ENCODE assay signal across 8 mouse cellular contexts in genomic region chr15:81857724-81858116, GRCm38 (mm10). TPM values are rescaled to one million over a fixed set of nuclear protein-coding genes. Genes with fewer than 3 reads are reported as not detected.
DNase-seq lines count a peak whose midpoint lies in the region; ATAC-seq and TF ChIP-seq lines count a peak whose summit lies in the region.

No protein-coding gene starts in this region.

- intact Hi-C loops in left cerebral cortex, adult 2 months (cut with DNase I) = loop anchor here (1.0 to 2.0 kb wide), 4 partner anchors 15 to 55 kb away; partner anchors contain the start of genes Aco2 and Tef
- intact Hi-C loops in left cerebral cortex, postnatal 36 days (cut with DNase I) = loop anchor here (2.0 to 5.0 kb wide), 3 partner anchors 15 to 45 kb away; partner anchors contain the start of gene Aco2

- H3K27me3 ChIP-seq in embryonic facial prominence, embryonic 10.5 days (replicated peaks; ENCODE audit: low read depth, poor library complexity, severe bottlenecking) = no peaks in the 10 kb centered on the region
- no peaks in the 10 kb centered on the region for H3K27me3 ChIP-seq in hindbrain, embryonic 11.5 days (ENCODE audit: control insufficient read depth, insufficient read depth, low read length)

- H3K27ac ChIP-seq in left cerebral cortex, adult 2 months = peak overlapping the region; percentile 99
- peak overlapping the region; percentile 93 for H3K27ac ChIP-seq in embryonic facial prominence, embryonic 10.5 days (replicated peaks)
- peak overlapping the region; percentile 24; the same call in 1 of the 2 replicates for H3K27ac ChIP-seq in hindbrain, embryonic 11.5 days (ENCODE audit: low read depth, low read length)

- peak overlapping the region; percentile 69 for H3K9ac ChIP-seq in hindbrain, embryonic 11.5 days (ENCODE audit: low read depth, low read length)

- peak overlapping the region; percentile 90 for H3K4me2 ChIP-seq in hindbrain, embryonic 11.5 days (replicated peaks; ENCODE audit: low read depth, low read length)

- ATAC-seq in hindbrain, embryonic 11.5 days (ENCODE audit: low FRiP score) = no peak

- peaks cover 37% of the 10 kb centered on the region for H3K4me1 ChIP-seq in embryonic facial prominence, embryonic 10.5 days
- no peaks in the 10 kb centered on the region for H3K4me1 ChIP-seq in hindbrain, embryonic 11.5 days (replicated peaks; ENCODE audit: control insufficient read depth, insufficient read depth, low read length)

- H3K9me3 ChIP-seq in embryonic facial prominence, embryonic 10.5 days = no peaks in the 10 kb centered on the region
- no peaks in the 10 kb centered on the region for H3K9me3 ChIP-seq in hindbrain, embryonic 11.5 days (ENCODE audit: control insufficient read depth, low read length)

- DNase-seq in left cerebral cortex, adult 2 months (ENCODE audit: extremely low spot score in 1 of 2, low spot score in 2 of 2) = peak in 1 of 2 experiments; percentile 57
- no peak for DNase-seq in left cerebral cortex, postnatal 36 days (ENCODE audit: low spot score in 2 of 2)
- DNase-seq in embryonic facial prominence, embryonic 10.5 days (ENCODE audit: low spot score) = peak; percentile 75
- DNase-seq in hindbrain, embryonic 11.5 days (ENCODE audit: low spot score) = no peak
- peak; percentile 38 for DNase-seq in lung, postnatal 36 days
- no peak for DNase-seq in ovary, adult 18-20 months (ENCODE audit: low spot score)
- DNase-seq in frontal cortex, postnatal 25 days (ENCODE audit: low spot score in 2 of 2) = no peak
- no peak for DNase-seq in gastrocnemius, postnatal 4 days (ENCODE audit: low spot score in 2 of 2)

- peaks cover 25% of the 10 kb centered on the region for H3K36me3 ChIP-seq in embryonic facial prominence, embryonic 10.5 days (replicated peaks)
- no peaks in the 10 kb centered on the region; the same call in 1 of the 2 replicates for H3K36me3 ChIP-seq in hindbrain, embryonic 11.5 days (ENCODE audit: control insufficient read depth, insufficient read depth, low read length)

- peak overlapping the region; percentile 98 for H3K4me3 ChIP-seq in left cerebral cortex, adult 2 months
- H3K4me3 ChIP-seq in embryonic facial prominence, embryonic 10.5 days = peak overlapping the region; percentile 89
- H3K4me3 ChIP-seq in hindbrain, embryonic 11.5 days (ENCODE audit: low read depth, low read length) = peak overlapping the region; percentile 69

- TF ChIP-seq CTCF in left cerebral cortex, adult 2 months (IDR thresholded peaks at IDR 0.05) = no peak

- under 1% methylated on average over 33 of the region's 33 CpGs for WGBS in embryonic facial prominence, embryonic 10.5 days
- under 1% methylated on average over 28 of the region's 33 CpGs for WGBS in hindbrain, embryonic 11.5 days

RNA-seq across cellular contexts. Expression of gene Tob2, which starts 0.9 kb away (rescaled TPM):
- total RNA-seq in left cerebral cortex, adult 2 months (2021) = 10 to 100 TPM; 34.8 to 41.4 TPM
- 10 to 100 TPM; 26.4 to 37.6 TPM for total RNA-seq in left cerebral cortex, postnatal 36 days (2021)
- polyA plus RNA-seq in embryonic facial prominence, embryonic 10.5 days (2016; fragmentation: Nextera tagmentation; extraction: Ambion mirVana) = 20.1 and 20.3 TPM in 2 replicates
- 10.5 and 12.5 TPM in 2 replicates for polyA plus RNA-seq in hindbrain, embryonic 11.5 days (2014; fragmentation: Nextera tagmentation; extraction: Ambion mirVana)
- total RNA-seq in gastrocnemius, postnatal 4 days (2021) = 10 to 100 TPM; 34.5 to 44.1 TPM

RNA-seq across cellular contexts. Expression of gene Phf5a, which starts 14.0 kb away (rescaled TPM):
- total RNA-seq in left cerebral cortex, adult 2 months (2021) = 10 to 100 TPM; 31.1 to 32.8 TPM
- total RNA-seq in left cerebral cortex, postnatal 36 days (2021) = 10 to 100 TPM; 31.0 to 36.3 TPM
- 260 and 267 TPM in 2 replicates for polyA plus RNA-seq in embryonic facial prominence, embryonic 10.5 days (2016; fragmentation: Nextera tagmentation; extraction: Ambion mirVana)
- 184 and 186 TPM in 2 replicates for polyA plus RNA-seq in hindbrain, embryonic 11.5 days (2014; fragmentation: Nextera tagmentation; extraction: Ambion mirVana)
- total RNA-seq in gastrocnemius, postnatal 4 days (2021) = 10 to 100 TPM; 48.9 to 55.8 TPM

RNA-seq across cellular contexts. Expression of gene Aco2, which starts 14.4 kb away (rescaled TPM):
- 100 to 1,000 TPM; 420 to 427 TPM for total RNA-seq in left cerebral cortex, adult 2 months (2021)
- 100 to 1,000 TPM; 425 to 455 TPM for total RNA-seq in left cerebral cortex, postnatal 36 days (2021)
- 153 TPM in 2 replicates for polyA plus RNA-seq in embryonic facial prominence, embryonic 10.5 days (2016; fragmentation: Nextera tagmentation; extraction: Ambion mirVana)
- polyA plus RNA-seq in hindbrain, embryonic 11.5 days (2014; fragmentation: Nextera tagmentation; extraction: Ambion mirVana) = 155 and 169 TPM in 2 replicates
- 100 to 1,000 TPM; 650 to 720 TPM for total RNA-seq in gastrocnemius, postnatal 4 days (2021)

RNA-seq across cellular contexts. Expression of gene Tef, which starts 55.5 kb away (rescaled TPM):
- total RNA-seq in left cerebral cortex, adult 2 months (2021) = 100 to 1,000 TPM; 220 to 228 TPM
- 100 to 1,000 TPM; 244 to 267 TPM for total RNA-seq in left cerebral cortex, postnatal 36 days (2021)
- polyA plus RNA-seq in embryonic facial prominence, embryonic 10.5 days (2016; fragmentation: Nextera tagmentation; extraction: Ambion mirVana) = 15.9 and 16.0 TPM in 2 replicates
- polyA plus RNA-seq in hindbrain, embryonic 11.5 days (2014; fragmentation: Nextera tagmentation; extraction: Ambion mirVana) = 12.0 and 12.4 TPM in 2 replicates
- 100 to 1,000 TPM; 112 to 117 TPM for total RNA-seq in gastrocnemius, postnatal 4 days (2021)

Comparison
In these comparisons a context has a peak if more than half of its experiments do, and no peak if none do; other contexts are left out.
1. DNase-seq: peak in embryonic facial prominence, embryonic 10.5 days (single experiment) and lung, postnatal 36 days (single experiment); none in left cerebral cortex, postnatal 36 days (0 of 2), hindbrain, embryonic 11.5 days (single experiment), ovary, adult 18-20 months (single experiment), frontal cortex, postnatal 25 days (0 of 2) and gastrocnemius, postnatal 4 days (0 of 2).
2. H3K27ac ChIP-seq: peak in every context shown above with its lines; median percentile 99 in left cerebral cortex, adult 2 months; 93 in embryonic facial prominence, embryonic 10.5 days; 24 in hindbrain, embryonic 11.5 days.
3. Peak in every context shown above with its lines, with median percentiles within 50 percentile points of each other: H3K4me3 ChIP-seq.